Mouse (Mus musculus): ENCODE measurements around the gene Rasgrf1. TPM values are rescaled to one million over a fixed set of nuclear protein-coding genes. Genes with fewer than 3 reads are reported as not detected.
A peak's percentile ranks its signal among the peaks of the same experiment; 100 is the strongest.

Rasgrf1 gene
- polyA plus RNA-seq (2016; fragmentation: Nextera tagmentation; extraction: Ambion mirVana), result 0.23 and 0.24 TPM in 2 replicates

DNA sequence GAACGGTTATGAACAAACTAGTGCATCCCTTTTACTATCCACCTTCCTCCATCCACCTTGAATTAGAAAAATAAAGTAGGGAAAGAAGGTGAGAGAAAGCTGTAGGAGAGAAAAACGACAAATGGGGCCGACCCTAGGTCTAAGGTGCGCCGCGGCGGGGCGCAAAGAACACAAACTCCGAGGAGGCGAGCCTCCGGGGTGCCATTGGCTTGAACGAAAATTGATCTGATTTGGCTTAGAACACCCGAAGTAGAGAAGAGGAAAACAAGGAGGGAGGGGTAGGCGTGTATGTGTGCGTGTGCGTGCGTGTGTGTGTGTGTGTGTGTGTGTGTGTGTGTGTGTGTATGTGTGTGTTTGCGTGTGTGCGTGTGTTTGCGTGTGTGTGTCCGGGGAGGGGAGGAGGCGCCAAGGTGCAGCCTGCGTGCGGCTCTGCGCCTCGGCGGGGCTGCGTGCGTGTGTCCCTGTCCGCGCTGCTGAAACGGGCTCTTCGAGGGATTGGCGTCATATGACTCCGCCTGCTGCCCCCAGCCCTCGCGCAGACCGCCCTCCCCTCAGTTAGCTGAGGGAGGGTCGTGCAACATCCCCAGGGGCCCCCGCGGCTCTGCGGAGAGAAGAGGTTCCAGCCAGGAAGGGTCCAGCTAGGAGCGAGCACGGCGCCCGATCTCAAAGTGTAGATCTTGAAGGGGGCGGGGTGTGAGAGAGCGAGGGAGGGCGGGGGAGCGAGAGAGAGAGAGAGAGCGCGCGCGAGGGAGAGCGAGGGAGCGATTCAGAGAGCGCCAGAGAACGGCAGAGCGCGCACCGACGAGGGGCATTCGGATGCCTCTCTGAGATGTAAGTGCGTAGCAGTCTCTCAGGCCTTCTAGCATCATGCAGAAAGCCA, at the start of gene Rasgrf1:
Rasgrf1 (plus strand) TSS at position 778 of the 880 bp plus-strand sequence.
- no peak within 1 kb of the TSS for H3K27ac ChIP-seq (replicated peaks)
- under 1% methylated on average over 60 of the region's 64 CpGs for WGBS
- H3K36me3 ChIP-seq (replicated peaks), result no peaks in the 10 kb centered on the region
- peaks cover 96% of the 10 kb centered on the region for H3K27me3 ChIP-seq (replicated peaks; ENCODE audit: low read depth, poor library complexity, severe bottlenecking)
- peak; percentile 83 for DNase-seq (ENCODE audit: low spot score)
- no peaks in the 10 kb centered on the region for H3K9me3 ChIP-seq
- peaks cover 29% of the 10 kb centered on the region for H3K4me1 ChIP-seq
- H3K4me3 ChIP-seq, result peak within 1 kb of the TSS; percentile 63

DNA sequence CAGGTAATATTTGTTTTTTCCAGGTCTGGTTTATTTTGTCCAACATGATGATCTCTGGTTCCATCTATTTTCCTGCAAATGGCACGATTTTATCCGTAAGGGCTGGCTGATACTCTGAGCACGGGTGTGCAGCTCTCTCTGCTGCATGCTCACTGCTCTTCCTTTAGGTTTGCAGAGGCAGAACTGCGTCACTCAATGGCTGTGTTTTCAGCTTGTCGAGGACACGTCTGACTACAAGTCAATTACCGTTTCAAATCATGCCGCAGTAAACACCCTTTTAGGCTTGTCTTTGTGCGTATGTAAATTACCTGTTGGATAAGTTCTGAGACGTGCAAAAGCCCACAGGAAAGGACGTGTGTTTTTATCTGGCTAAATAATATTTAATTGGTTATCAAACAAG, 49.6 kb upstream of the Rasgrf1 start:
- 72% methylated on average over 11 of the region's 11 CpGs for WGBS
- no peaks in the 10 kb centered on the region for H3K36me3 ChIP-seq (replicated peaks)
- H3K4me1 ChIP-seq, result no peaks in the 10 kb centered on the region
- no peak for DNase-seq (ENCODE audit: low spot score)
- no peaks in the 10 kb centered on the region for H3K9me3 ChIP-seq
- no peak overlapping the region for H3K4me3 ChIP-seq
- H3K27ac ChIP-seq (replicated peaks), result no peak overlapping the region
- H3K27me3 ChIP-seq (replicated peaks; ENCODE audit: low read depth, poor library complexity, severe bottlenecking), result no peaks in the 10 kb centered on the region

DNA sequence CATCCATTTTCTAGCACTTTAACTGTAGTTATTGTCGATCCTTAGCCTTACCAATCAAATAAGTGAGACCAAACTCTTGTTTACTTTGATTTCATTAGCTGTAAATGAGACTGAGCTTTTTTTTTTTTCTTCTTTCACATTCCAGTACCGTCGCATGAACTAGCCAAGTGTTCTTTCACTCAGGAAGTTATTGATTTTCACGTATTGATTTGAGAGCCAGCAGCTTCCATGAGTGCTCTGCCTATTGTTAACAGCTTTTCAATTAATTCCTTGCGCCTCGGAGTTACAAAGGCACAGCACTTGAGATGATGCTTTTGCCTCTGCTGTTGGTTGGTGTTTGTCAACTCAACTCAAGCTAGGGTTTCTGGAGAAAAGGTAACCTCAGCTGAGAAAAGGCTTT, 49.1 kb upstream of the Rasgrf1 start:
- H3K9me3 ChIP-seq, result no peaks in the 10 kb centered on the region
- H3K4me3 ChIP-seq, result no peak overlapping the region
- H3K27ac ChIP-seq (replicated peaks), result no peak overlapping the region
- no peak for DNase-seq (ENCODE audit: low spot score)
- 62% methylated on average over 6 of the region's 6 CpGs for WGBS
- no peaks in the 10 kb centered on the region for H3K27me3 ChIP-seq (replicated peaks; ENCODE audit: low read depth, poor library complexity, severe bottlenecking)
- H3K36me3 ChIP-seq (replicated peaks), result no peaks in the 10 kb centered on the region
- no peaks in the 10 kb centered on the region for H3K4me1 ChIP-seq

DNA sequence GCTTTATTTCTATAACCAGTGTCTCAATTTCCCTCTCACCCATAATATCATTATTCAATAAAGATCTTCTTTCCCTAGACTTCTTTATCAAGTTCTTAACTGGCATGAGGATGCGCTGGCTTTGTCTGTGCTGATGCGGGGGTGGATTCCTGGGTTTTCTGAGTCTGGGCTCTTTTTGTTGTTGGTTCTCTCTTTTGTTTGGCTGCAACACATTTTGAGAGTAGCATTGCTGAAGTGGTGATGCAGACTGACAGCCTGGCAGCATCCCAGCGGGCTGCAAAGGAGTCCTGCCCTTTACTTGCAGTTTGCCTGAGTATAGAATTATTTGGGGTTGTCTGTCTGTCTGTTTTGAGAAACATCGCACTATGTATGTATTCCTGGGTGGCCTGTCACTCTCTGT, 42.6 kb upstream of the Rasgrf1 start:
- Histone ChIP-seq H3K27me3 (replicated peaks; ENCODE audit: low read depth, poor library complexity, severe bottlenecking) (peaks cover 60% of the 10 kb centered on the region), H3K4me1 (no peaks in the 10 kb centered on the region), H3K36me3 (replicated peaks) (no peaks in the 10 kb centered on the region), H3K27ac (replicated peaks) (no peak overlapping the region), H3K9me3 (no peaks in the 10 kb centered on the region), H3K4me3 (no peak overlapping the region)
- 31% methylated on average over 4 of the region's 4 CpGs for WGBS
- no peak for DNase-seq (ENCODE audit: low spot score)

DNA sequence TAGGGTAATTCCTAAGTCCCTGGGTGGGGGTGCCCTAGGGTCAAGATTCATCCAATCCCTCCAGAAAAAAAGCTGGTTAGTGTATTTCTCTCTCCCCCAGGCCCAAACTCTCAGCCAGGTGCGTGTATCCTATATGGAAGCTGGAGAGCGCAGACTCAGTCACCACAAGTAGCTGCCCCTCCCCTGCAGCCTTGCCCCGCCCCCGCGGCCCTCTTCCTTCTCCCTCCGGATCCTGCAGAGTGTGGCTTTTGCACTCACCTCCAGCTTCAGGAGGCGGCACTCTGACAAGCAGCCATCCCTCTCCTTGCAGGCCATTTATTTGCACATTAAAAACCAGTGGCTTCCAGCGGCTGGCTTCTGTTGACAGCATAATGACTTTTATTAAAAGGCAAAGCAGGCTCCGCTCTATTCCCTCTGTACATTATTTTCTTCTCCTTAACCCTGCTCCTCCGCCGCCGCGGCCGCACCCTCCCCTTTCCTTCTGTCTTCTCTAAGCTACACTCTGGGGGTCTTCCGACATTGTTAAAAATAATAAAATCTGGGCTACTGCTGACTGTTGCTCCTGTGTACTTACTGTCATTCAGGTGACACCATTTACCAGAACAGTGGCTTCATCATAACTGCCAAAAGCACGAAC, 41.5 kb upstream of the Rasgrf1 start:
- H3K36me3 ChIP-seq (replicated peaks), result no peaks in the 10 kb centered on the region
- H3K27ac ChIP-seq (replicated peaks), result no peak overlapping the region
- H3K9me3 ChIP-seq, result no peaks in the 10 kb centered on the region
- peaks cover 70% of the 10 kb centered on the region for H3K27me3 ChIP-seq (replicated peaks; ENCODE audit: low read depth, poor library complexity, severe bottlenecking)
- whole genome bisulfite sequencing, result 1% methylated on average over 16 of the region's 16 CpGs
- peak overlapping the region; percentile 39 for H3K4me3 ChIP-seq
- peak; percentile 60 for DNase-seq (ENCODE audit: low spot score)
- no peaks in the 10 kb centered on the region for H3K4me1 ChIP-seq

DNA sequence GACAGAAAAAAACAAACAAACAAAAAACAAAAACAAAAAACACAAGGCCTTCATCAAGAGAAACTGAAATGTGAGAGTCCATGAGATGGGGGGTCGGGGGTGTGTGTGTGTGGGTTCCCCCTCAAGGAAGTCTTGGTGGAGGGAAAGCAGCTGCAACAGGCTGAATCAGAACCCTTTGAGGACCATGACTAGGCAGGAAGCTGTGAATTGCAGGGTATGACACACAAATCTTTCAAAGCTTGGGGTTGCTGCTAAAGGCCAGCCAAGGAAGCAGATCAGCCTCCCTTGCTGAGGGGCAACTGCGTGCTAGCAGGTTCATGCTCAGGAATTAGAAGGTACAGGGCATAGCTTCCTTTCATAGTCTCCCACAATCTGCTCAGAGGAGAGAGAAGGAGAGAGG, 40.1 kb upstream of the Rasgrf1 start:
- Histone ChIP-seq H3K36me3 (replicated peaks) (no peaks in the 10 kb centered on the region), H3K4me1 (no peaks in the 10 kb centered on the region), H3K9me3 (no peaks in the 10 kb centered on the region), H3K27ac (replicated peaks) (no peak overlapping the region), H3K4me3 (no peak overlapping the region), H3K27me3 (replicated peaks; ENCODE audit: low read depth, poor library complexity, severe bottlenecking) (peaks cover 84% of the 10 kb centered on the region)
- WGBS, result 10% methylated on average over 2 of the region's 2 CpGs
- no peak for DNase-seq (ENCODE audit: low spot score)

DNA sequence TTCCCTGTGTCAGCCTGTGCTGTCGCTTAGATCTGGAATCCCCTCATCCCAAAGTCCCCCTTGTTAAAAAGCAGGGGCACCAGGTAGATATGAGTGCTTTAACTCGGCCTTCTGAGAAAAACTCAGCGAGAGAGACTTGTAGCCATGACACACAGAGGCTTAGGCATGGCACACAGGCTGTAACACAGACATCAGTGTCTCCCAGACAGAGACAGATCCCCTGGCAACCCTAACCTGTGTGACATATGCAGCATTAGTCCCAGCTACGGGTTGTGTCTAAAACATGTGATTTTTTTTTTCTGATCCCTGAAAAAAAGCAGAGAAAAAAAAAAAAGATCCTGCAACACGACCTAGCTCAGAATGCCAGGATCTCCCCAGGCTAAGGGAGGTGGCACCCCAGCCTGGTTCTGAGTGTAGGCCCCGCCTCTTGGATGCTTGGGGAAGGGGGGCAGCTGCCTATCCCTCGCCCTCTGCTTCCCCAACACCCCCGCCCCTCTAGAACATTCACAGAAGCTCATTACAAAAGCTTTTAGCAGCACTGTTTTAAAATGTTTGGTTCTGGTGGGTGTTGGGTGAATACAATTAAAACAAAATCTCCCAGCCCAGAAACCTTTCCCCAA, 39.1 kb upstream of the Rasgrf1 start:
- 5% methylated on average over 8 of the region's 8 CpGs for WGBS
- no peaks in the 10 kb centered on the region for H3K4me1 ChIP-seq

DNA sequence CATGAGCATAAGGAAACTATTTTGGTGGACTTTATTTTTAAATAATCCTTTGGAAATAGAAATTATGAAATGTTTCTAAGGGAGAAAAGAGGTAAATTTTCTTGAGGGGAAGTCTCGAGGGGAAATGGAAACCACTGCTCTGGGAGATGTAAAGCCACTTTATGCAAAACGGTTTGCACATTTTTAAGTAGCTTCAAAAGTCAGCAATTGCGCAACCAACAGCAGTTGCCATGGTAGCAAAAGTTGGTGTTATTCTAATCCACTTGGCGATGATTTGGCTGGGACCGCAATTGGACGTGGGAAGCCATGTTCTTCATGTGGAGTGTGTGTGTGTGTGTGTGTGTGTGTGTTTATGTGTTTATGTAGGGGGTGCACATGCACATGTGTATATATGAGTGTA, 37.6 kb upstream of the Rasgrf1 start:
- no peak for DNase-seq (ENCODE audit: low spot score)
- peaks cover 98% of the 10 kb centered on the region for H3K27me3 ChIP-seq (replicated peaks; ENCODE audit: low read depth, poor library complexity, severe bottlenecking)
- H3K9me3 ChIP-seq, result no peaks in the 10 kb centered on the region
- H3K4me1 ChIP-seq, result no peaks in the 10 kb centered on the region
- 80% methylated on average over 6 of the region's 6 CpGs for WGBS
- no peak overlapping the region for H3K4me3 ChIP-seq
- H3K27ac ChIP-seq (replicated peaks), result no peak overlapping the region
- H3K36me3 ChIP-seq (replicated peaks), result no peaks in the 10 kb centered on the region

More for the DNA sequence above, 39.1 kb upstream of the Rasgrf1 start:
- no peaks in the 10 kb centered on the region for H3K9me3 ChIP-seq
- H3K4me3 ChIP-seq, result no peak overlapping the region
- H3K27ac ChIP-seq (replicated peaks), result no peak overlapping the region
- DNase-seq (ENCODE audit: low spot score), result no peak
- peaks cover 95% of the 10 kb centered on the region for H3K27me3 ChIP-seq (replicated peaks; ENCODE audit: low read depth, poor library complexity, severe bottlenecking)
- H3K36me3 ChIP-seq (replicated peaks), result no peaks in the 10 kb centered on the region

DNA sequence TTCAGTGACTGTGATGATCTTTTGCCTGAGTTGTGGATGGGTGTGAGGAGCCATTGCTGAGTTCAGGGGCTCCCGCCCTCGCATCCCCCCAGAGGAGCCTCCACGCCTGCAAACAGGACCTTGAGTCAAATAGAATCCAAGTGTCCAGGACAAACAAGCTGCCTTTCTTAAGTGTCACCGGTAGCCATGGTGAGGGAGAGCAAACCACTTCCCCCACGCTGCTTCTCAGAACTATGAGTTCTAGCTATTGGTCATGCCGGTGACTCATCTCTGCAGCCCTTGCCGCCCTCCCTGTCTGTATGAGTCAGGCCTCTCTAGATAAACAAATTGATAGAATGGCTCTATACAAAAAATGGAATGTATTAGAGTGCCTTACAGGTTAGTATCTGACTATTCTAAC, 35.3 kb upstream of the Rasgrf1 start:
- Histone ChIP-seq H3K36me3 (replicated peaks) (no peaks in the 10 kb centered on the region), H3K27ac (replicated peaks) (no peak overlapping the region), H3K27me3 (replicated peaks; ENCODE audit: low read depth, poor library complexity, severe bottlenecking) (peaks cover 98% of the 10 kb centered on the region), H3K9me3 (peaks cover 7% of the 10 kb centered on the region), H3K4me1 (no peaks in the 10 kb centered on the region), H3K4me3 (no peak overlapping the region)
- 55% methylated on average over 7 of the region's 7 CpGs for WGBS
- DNase-seq (ENCODE audit: low spot score), result no peak

DNA sequence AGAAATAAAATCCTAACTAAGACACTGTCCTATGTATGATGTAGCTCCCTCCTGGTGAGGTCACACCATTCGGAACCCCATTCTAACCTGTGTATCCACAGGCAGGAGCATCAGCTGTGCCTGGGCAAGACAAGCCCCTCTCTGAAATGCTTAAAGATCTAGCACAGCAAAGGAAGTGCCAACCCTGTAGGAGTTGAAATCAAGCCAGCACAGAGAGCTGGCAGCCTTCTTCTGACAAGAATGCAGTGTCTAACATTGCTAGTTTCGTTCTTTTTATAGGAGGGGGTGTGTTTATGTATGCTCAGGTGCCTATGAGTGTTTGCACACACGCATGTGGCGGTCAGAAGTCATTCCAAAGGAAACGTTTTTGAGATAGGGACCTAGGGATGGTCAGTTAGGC, 34.2 kb upstream of the Rasgrf1 start:
- H3K27ac ChIP-seq (replicated peaks), result no peak overlapping the region
- no peak overlapping the region for H3K4me3 ChIP-seq
- peaks cover 98% of the 10 kb centered on the region for H3K27me3 ChIP-seq (replicated peaks; ENCODE audit: low read depth, poor library complexity, severe bottlenecking)
- DNase-seq (ENCODE audit: low spot score), result no peak
- 58% methylated on average over 5 of the region's 5 CpGs for WGBS
- peaks cover 4% of the 10 kb centered on the region; the same call in 1 of the 2 replicates for H3K4me1 ChIP-seq
- H3K36me3 ChIP-seq (replicated peaks), result no peaks in the 10 kb centered on the region
- H3K9me3 ChIP-seq, result peaks cover 18% of the 10 kb centered on the region

DNA sequence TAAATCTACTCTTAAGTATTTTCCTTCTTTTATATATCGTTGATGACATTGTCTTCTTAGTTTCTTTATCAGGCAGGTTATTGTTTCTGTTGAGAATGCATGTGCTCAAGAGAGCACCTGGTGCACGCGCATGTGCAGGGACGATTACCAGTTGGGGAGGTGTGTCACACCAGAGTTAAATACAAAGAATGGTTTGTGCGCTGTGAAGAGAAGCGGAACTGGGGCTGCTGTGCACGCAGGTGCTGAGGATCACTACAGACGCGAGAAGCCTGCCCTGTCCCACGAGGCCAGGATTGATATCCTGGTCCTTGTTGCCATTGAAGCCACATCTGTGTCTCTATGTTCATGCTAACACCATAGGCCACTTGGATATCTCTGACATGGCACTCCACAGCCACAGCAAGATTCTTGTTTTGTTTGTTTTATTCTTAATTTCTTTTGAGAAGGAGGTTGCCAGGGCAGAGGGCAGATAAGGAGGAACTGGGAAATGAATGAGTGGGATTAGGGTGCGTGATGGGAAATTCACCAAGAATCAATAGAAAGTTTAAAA, 31.2 kb upstream of the Rasgrf1 start:
- Histone ChIP-seq H3K4me1 (peaks cover 4% of the 10 kb centered on the region; the same call in 1 of the 2 replicates), H3K27me3 (replicated peaks; ENCODE audit: low read depth, poor library complexity, severe bottlenecking) (peaks cover 94% of the 10 kb centered on the region), H3K4me3 (no peak overlapping the region), H3K36me3 (replicated peaks) (no peaks in the 10 kb centered on the region), H3K9me3 (peaks cover 24% of the 10 kb centered on the region), H3K27ac (replicated peaks) (no peak overlapping the region)
- no peak for DNase-seq (ENCODE audit: low spot score)
- 54% methylated on average over 11 of the region's 11 CpGs for WGBS

DNA sequence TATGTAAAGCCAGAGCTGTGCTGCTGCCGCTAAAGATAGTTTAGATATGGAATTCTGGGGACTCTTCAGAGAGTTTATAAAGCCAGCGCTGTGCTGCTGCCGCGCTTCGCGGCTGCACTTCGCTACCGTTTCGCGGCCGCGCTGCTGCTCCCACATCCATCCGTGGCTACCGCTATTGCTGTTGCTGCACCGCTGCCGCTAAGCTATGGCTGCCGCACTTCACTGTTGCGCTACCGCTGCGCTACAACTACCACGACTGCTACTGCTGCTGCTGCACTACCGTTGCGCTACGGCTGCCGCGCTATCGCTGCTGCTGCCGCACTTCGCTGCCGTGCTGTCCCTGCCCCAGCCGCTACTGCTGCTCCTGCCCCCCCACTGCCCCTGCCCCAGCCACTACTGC, 30.1 kb upstream of the Rasgrf1 start:
- H3K27me3 ChIP-seq (replicated peaks; ENCODE audit: low read depth, poor library complexity, severe bottlenecking), result peaks cover 94% of the 10 kb centered on the region
- peaks cover 4% of the 10 kb centered on the region; the same call in 1 of the 2 replicates for H3K4me1 ChIP-seq
- H3K36me3 ChIP-seq (replicated peaks), result no peaks in the 10 kb centered on the region
- peak overlapping the region; percentile 37 for H3K4me3 ChIP-seq
- 60% methylated on average over 31 of the region's 31 CpGs for WGBS
- no peak overlapping the region for H3K27ac ChIP-seq (replicated peaks)
- peak; percentile 50 for DNase-seq (ENCODE audit: low spot score)
- H3K9me3 ChIP-seq, result peaks cover 24% of the 10 kb centered on the region
